Mouse (Mus musculus): Measurements from ENCODE around the gene Nrgn.

DNA sequence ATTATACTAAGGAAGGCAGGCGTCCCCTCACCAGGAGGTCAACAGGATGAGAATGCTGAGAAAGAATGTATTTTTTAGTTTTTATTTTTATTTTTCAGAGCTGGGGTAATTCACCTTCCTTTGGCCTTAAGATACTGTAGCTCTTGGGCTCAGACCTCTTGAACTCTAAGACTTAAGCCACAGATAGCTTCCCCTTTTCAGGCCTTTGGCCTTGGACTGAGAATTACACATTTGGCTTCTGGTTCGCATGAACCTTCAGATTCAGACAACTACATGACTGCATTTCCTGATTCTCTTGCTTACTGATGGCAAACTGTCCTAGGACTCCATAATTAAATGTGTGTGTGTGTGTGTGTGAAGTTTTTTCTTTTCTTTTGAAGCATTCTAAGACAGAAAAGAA is 45.9 kb upstream of the Nrgn start:
- TF ChIP-seq CTCF (IDR thresholded peaks at IDR 0.05) (no peak), EP300 (IDR thresholded peaks at IDR 0.05) (no peak)
